Mouse (Mus musculus) adrenal gland, adult 2 months (tissue): ENCODE measurements around the gene Sirt6. TPM values are rescaled to one million over a fixed set of nuclear protein-coding genes. Genes with fewer than 3 reads are reported as not detected.
"Not testable (repeated sequence)": the region's sequence is repeated elsewhere in the genome, so short reads cannot be mapped to it uniquely, and the experiment has no call there.

ENCODE experiments used
- DNase-seq: peaks from one replicate; pipeline ENCODE4 v3.0.0; 2021
- long read RNA-seq: library from polyadenylated mRNA; stranded (forward); transcript quantifications from one replicate; pipeline ENCODE4 v2.0.0, GENCODE M21; 2021
- polyA plus RNA-seq: library from polyadenylated mRNA; depleted of rRNA; stranded (reverse); fragments of >200 nt; gene quantifications from 2 replicates; pipeline ENCODE4 v1.2.3, GENCODE M21; 2012; rRNA removed
- total RNA-seq, 2 experiments: library from RNA; stranded (reverse); gene quantifications; 2 replicates each; pipeline ENCODE4 v1.2.3; 2021

Sirt6 gene
- total RNA-seq = 10 to 100 TPM; 16.0 to 18.3 TPM
- 52.3 and 59.9 TPM in 2 replicates for polyA plus RNA-seq
- long read RNA-seq, transcript Sirt6-201 (8 exons, 1,891 nt) = major isoform, 6 of 11 reads
- long read RNA-seq, partial matches to known transcripts = 0 of 11 reads
- long read RNA-seq, other reads (novel, unspliced or antisense) = 5 of 11 reads

GRCm38 (mm10) chr10:81626994-81627835 is at the start of gene Sirt6:
TSS of gene Sirt6 (minus strand) at chr10:81627797.
- peak; percentile 94 for DNase-seq

- DNase-seq = no peak
Measured at GRCm38 (mm10) chr10:81656174-81656573, 28.6 kb upstream of the Sirt6 start.

- DNase-seq = no peak
Measured at GRCm38 (mm10) chr10:81655178-81655577, 27.6 kb upstream of the Sirt6 start.

GRCm38 (mm10) chr10:81648803-81649775 is 21.5 kb upstream of the Sirt6 start, which contains the start of gene Gm10778:
TSS of gene Gm10778 (plus strand) at chr10:81649059.
- DNase-seq = peak; percentile 89

GRCm38 (mm10) chr10:81646015-81646555 is 18.5 kb upstream of the Sirt6 start:
- DNase-seq = peak; percentile 56

GRCm38 (mm10) chr10:81645391-81645790 is 17.8 kb upstream of the Sirt6 start:
- DNase-seq = no peak

GRCm38 (mm10) chr10:81644716-81645115 is 17.1 kb upstream of the Sirt6 start:
- DNase-seq = no peak

GRCm38 (mm10) chr10:81644162-81644561 is 16.6 kb upstream of the Sirt6 start:
- DNase-seq = no peak

- DNase-seq = peak; percentile 98
Measured at GRCm38 (mm10) chr10:81643449-81644055, 16.0 kb upstream of the Sirt6 start.

GRCm38 (mm10) chr10:81642648-81643448 is 15.3 kb upstream of the Sirt6 start:
- DNase-seq = no peak

GRCm38 (mm10) chr10:81641978-81642647 is 14.5 kb upstream of the Sirt6 start:
- no peak for DNase-seq

GRCm38 (mm10) chr10:81641566-81641965 is 14.0 kb upstream of the Sirt6 start:
- DNase-seq = no peak

GRCm38 (mm10) chr10:81640825-81641224 is 13.2 kb upstream of the Sirt6 start:
- not testable (repeated sequence) for DNase-seq

- no peak for DNase-seq
Measured at GRCm38 (mm10) chr10:81638101-81638500, 10.5 kb upstream of the Sirt6 start.

- no peak for DNase-seq
Measured at GRCm38 (mm10) chr10:81636338-81636737, 8.7 kb upstream of the Sirt6 start.

- peak; percentile 93 for DNase-seq
Measured at GRCm38 (mm10) chr10:81633253-81634099, 5.9 kb upstream of the Sirt6 start.

GRCm38 (mm10) chr10:81628390-81628789 is 793 bp upstream of the Sirt6 start, which contains the start of gene Ankrd24:
TSS of gene Ankrd24 (plus strand) at chr10:81628540.
- no peak for DNase-seq

GRCm38 (mm10) chr10:81627836-81628220 is 231 bp upstream of the Sirt6 start:
- DNase-seq = no peak
